Mouse (Mus musculus) kidney, postnatal 10 days (tissue): ENCODE data around the gene Ercc6l2.

Source experiments
- DNase-seq: peaks from one replicate; pipeline ENCODE4 v3.0.0; 2021; ENCODE audit warnings: mixed read lengths

Ercc6l2 gene

GRCm38 (mm10) chr13:63936369-63936768 is 121.3 kb downstream of the Ercc6l2 start:
- DNase-seq: no peak

DNA sequence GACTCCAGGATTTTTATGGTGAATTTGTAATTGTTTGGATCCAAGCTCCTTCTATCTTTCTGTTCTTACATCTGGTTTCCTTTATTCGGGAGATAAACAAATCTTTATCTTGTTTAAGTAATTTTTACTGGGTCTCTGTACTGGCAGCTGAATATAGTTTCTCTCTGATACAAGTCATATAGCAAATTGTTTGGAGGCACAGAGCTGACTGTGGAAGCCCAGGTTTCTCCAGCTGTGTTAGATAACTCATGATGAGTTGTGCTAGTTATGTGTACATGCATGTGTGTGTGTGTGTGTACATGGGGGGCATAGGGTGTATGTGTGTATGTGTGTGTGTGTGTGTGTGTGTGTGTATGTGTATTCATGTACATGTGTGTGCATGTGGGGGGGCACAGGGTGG is 125.2 kb downstream of the Ercc6l2 start:
- no peak for DNase-seq

GRCm38 (mm10) chr13:63941170-63941569 is 126.1 kb downstream of the Ercc6l2 start:
- no peak for DNase-seq

DNA sequence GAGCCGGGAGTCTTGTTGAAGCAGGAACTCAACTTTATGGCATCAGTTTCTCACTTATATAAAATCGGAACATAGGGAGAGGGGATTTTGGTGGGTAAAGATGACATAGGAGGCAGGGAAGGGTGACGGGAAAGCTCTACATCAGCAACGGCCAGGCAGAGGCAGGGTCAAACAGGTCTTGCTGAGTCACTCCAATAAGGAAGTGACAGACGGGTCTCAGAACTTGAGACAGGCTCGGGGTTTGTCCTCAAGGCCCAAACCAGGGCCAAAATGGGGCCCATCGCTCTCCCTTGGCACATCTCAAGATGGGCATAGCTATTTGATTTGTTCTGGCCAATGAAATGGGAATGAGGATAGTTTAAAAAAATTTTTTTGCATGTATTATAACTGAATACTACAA is 128.6 kb downstream of the Ercc6l2 start:
- no peak for DNase-seq

DNA sequence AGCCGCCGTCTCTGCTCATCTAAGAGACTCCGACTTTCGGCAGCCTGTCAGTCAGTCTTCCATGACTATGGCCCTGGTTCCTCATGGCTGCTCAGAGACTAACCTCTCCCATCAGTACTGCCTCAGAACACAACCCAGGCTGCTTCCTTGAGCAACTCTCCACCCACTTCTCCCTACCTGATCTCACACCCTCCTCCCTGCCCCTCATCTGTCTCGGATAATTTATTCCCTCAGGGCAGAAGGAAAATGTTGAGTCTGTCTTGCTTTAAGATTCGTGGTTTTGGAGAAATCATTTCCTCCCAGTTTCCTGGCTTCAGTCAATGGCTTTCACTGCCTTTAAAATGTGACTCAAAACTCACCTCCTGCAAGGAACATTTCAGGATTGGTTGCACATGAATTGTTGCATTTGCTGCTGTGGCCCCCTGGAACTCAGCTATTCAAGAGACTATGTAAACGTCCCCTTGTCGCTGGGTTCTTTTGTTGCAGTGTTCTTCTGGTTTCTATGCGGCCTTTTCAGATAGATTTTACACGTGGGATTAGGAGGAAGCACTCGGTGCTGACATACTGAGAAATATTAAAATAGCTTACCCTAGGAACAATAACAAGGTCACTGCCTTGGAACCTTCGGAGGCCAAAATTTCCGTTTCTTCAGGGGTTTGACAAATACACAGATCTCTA is 129.4 kb downstream of the Ercc6l2 start:
- DNase-seq: no peak
